Mouse (Mus musculus): ENCODE results near the gene Paxip1. TPM values are rescaled to one million over a fixed set of nuclear protein-coding genes. Genes with fewer than 3 reads are reported as not detected.

Gene Paxip1
- polyA plus RNA-seq, 1 experiment, result 8.2 TPM

GRCm38 (mm10) chr5:27731392-27731791, 60.1 kb downstream of the Paxip1 start:
- H3K27me3 ChIP-seq (ENCODE audit: control insufficient read depth, insufficient read depth, insufficient read length), result no peaks in the 10 kb centered on the region
- H3K79me2 ChIP-seq (ENCODE audit: control insufficient read depth, insufficient read depth), result no peaks in the 10 kb centered on the region
- no peak for TF ChIP-seq SRF (IDR thresholded peaks at IDR 0.05; ENCODE audit: control insufficient read depth, insufficient read length, low read depth)
- TF ChIP-seq REST (IDR thresholded peaks at IDR 0.05; ENCODE audit: insufficient read depth, insufficient read length), result no peak
- TF ChIP-seq TCF3 (IDR thresholded peaks at IDR 0.05; ENCODE audit: insufficient read length, low read depth), result no peak
- TF ChIP-seq E2F4 (IDR thresholded peaks at IDR 0.05; ENCODE audit: insufficient read depth), result no peak
- TF ChIP-seq POLR2A (IDR thresholded peaks at IDR 0.05; ENCODE audit: insufficient read length, low read depth), result no peak
- TF ChIP-seq MYOD1 (IDR thresholded peaks at IDR 0.05; ENCODE audit: control insufficient read depth in 1 of 3, insufficient read length in 2 of 3, low read depth in 2 of 3), result no peak
- TF ChIP-seq TCF12 (IDR thresholded peaks at IDR 0.05; ENCODE audit: insufficient read depth, poor library complexity, severe bottlenecking), result no peak
- TF ChIP-seq CEBPB (IDR thresholded peaks at IDR 0.05; ENCODE audit: insufficient read depth, poor library complexity, severe bottlenecking), result no peak
- no peak for TF ChIP-seq MAX (IDR thresholded peaks at IDR 0.05; ENCODE audit: low read depth)
- TF ChIP-seq MYOG (IDR thresholded peaks at IDR 0.05; ENCODE audit: control insufficient read depth in 1 of 3, insufficient read depth in 1 of 3, insufficient read length in 2 of 3, low read depth in 2 of 3), result no peak
- TF ChIP-seq USF1 (IDR thresholded peaks at IDR 0.05; ENCODE audit: low read depth), result no peak
- no peak for TF ChIP-seq POLR2AphosphoS2 (IDR thresholded peaks at IDR 0.05; ENCODE audit: insufficient read length, low read depth)
- no peak overlapping the region for H3K4me2 ChIP-seq (ENCODE audit: low read depth)
- no peak overlapping the region for H3ac ChIP-seq (ENCODE audit: control insufficient read depth, insufficient read length)
- no peak overlapping the region for H3K4me3 ChIP-seq
- no peaks in the 10 kb centered on the region for H3K36me3 ChIP-seq (ENCODE audit: control insufficient read depth, insufficient read depth)

GRCm38 (mm10) chr5:27730666-27731065, 60.8 kb downstream of the Paxip1 start:
- no peak overlapping the region for H3K4me2 ChIP-seq (ENCODE audit: low read depth)
- no peaks in the 10 kb centered on the region for H3K36me3 ChIP-seq (ENCODE audit: control insufficient read depth, insufficient read depth)
- no peaks in the 10 kb centered on the region for H3K27me3 ChIP-seq (ENCODE audit: control insufficient read depth, insufficient read depth, insufficient read length)
- H3K4me3 ChIP-seq, result no peak overlapping the region
- no peak for TF ChIP-seq MAX (IDR thresholded peaks at IDR 0.05; ENCODE audit: low read depth)
- no peak for TF ChIP-seq MYOG (IDR thresholded peaks at IDR 0.05; ENCODE audit: control insufficient read depth in 1 of 3, insufficient read depth in 1 of 3, insufficient read length in 2 of 3, low read depth in 2 of 3)
- no peak for TF ChIP-seq REST (IDR thresholded peaks at IDR 0.05; ENCODE audit: insufficient read depth, insufficient read length)
- no peak for TF ChIP-seq MYOD1 (IDR thresholded peaks at IDR 0.05; ENCODE audit: control insufficient read depth in 1 of 3, insufficient read length in 2 of 3, low read depth in 2 of 3)
- no peak for TF ChIP-seq E2F4 (IDR thresholded peaks at IDR 0.05; ENCODE audit: insufficient read depth)
- no peak for TF ChIP-seq SRF (IDR thresholded peaks at IDR 0.05; ENCODE audit: control insufficient read depth, insufficient read length, low read depth)
- TF ChIP-seq POLR2AphosphoS2 (IDR thresholded peaks at IDR 0.05; ENCODE audit: insufficient read length, low read depth), result no peak
- no peak for TF ChIP-seq TCF12 (IDR thresholded peaks at IDR 0.05; ENCODE audit: insufficient read depth, poor library complexity, severe bottlenecking)
- no peak for TF ChIP-seq POLR2A (IDR thresholded peaks at IDR 0.05; ENCODE audit: insufficient read length, low read depth)
- no peak for TF ChIP-seq USF1 (IDR thresholded peaks at IDR 0.05; ENCODE audit: low read depth)
- TF ChIP-seq CEBPB (IDR thresholded peaks at IDR 0.05; ENCODE audit: insufficient read depth, poor library complexity, severe bottlenecking), result no peak
- no peak for TF ChIP-seq TCF3 (IDR thresholded peaks at IDR 0.05; ENCODE audit: insufficient read length, low read depth)
- no peaks in the 10 kb centered on the region for H3K79me2 ChIP-seq (ENCODE audit: control insufficient read depth, insufficient read depth)
- no peak overlapping the region for H3ac ChIP-seq (ENCODE audit: control insufficient read depth, insufficient read length)

GRCm38 (mm10) chr5:27724460-27724859, 67.0 kb downstream of the Paxip1 start:
- Histone ChIP-seq H3K27me3 (ENCODE audit: control insufficient read depth, insufficient read depth, insufficient read length) (peaks cover 8% of the 10 kb centered on the region), H3K4me3 (no peak overlapping the region), H3K79me2 (ENCODE audit: control insufficient read depth, insufficient read depth) (no peaks in the 10 kb centered on the region), H3ac (ENCODE audit: control insufficient read depth, insufficient read length) (no peak overlapping the region), H3K36me3 (ENCODE audit: control insufficient read depth, insufficient read depth) (no peaks in the 10 kb centered on the region), H3K4me2 (ENCODE audit: low read depth) (no peak overlapping the region)
- no peak for TF ChIP-seq TCF12 (IDR thresholded peaks at IDR 0.05; ENCODE audit: insufficient read depth, poor library complexity, severe bottlenecking)
- TF ChIP-seq MAX (IDR thresholded peaks at IDR 0.05; ENCODE audit: low read depth), result no peak
- no peak for TF ChIP-seq TCF3 (IDR thresholded peaks at IDR 0.05; ENCODE audit: insufficient read length, low read depth)
- TF ChIP-seq E2F4 (IDR thresholded peaks at IDR 0.05; ENCODE audit: insufficient read depth), result no peak
- no peak for TF ChIP-seq POLR2AphosphoS2 (IDR thresholded peaks at IDR 0.05; ENCODE audit: insufficient read length, low read depth)
- no peak for TF ChIP-seq CEBPB (IDR thresholded peaks at IDR 0.05; ENCODE audit: insufficient read depth, poor library complexity, severe bottlenecking)
- TF ChIP-seq MYOD1 (IDR thresholded peaks at IDR 0.05; ENCODE audit: control insufficient read depth in 1 of 3, insufficient read length in 2 of 3, low read depth in 2 of 3), result no peak
- no peak for TF ChIP-seq MYOG (IDR thresholded peaks at IDR 0.05; ENCODE audit: control insufficient read depth in 1 of 3, insufficient read depth in 1 of 3, insufficient read length in 2 of 3, low read depth in 2 of 3)
- TF ChIP-seq USF1 (IDR thresholded peaks at IDR 0.05; ENCODE audit: low read depth), result no peak
- TF ChIP-seq SRF (IDR thresholded peaks at IDR 0.05; ENCODE audit: control insufficient read depth, insufficient read length, low read depth), result no peak
- TF ChIP-seq REST (IDR thresholded peaks at IDR 0.05; ENCODE audit: insufficient read depth, insufficient read length), result no peak

- no peak overlapping the region for H3K4me2 ChIP-seq (ENCODE audit: low read depth)
- peaks cover 11% of the 10 kb centered on the region for H3K27me3 ChIP-seq (ENCODE audit: control insufficient read depth, insufficient read depth, insufficient read length)
- H3K36me3 ChIP-seq (ENCODE audit: control insufficient read depth, insufficient read depth), result no peaks in the 10 kb centered on the region
- H3K79me2 ChIP-seq (ENCODE audit: control insufficient read depth, insufficient read depth), result no peaks in the 10 kb centered on the region
- TF ChIP-seq MAX (IDR thresholded peaks at IDR 0.05; ENCODE audit: low read depth) (no peak), CEBPB (IDR thresholded peaks at IDR 0.05; ENCODE audit: insufficient read depth, poor library complexity, severe bottlenecking) (no peak), MYOD1 (IDR thresholded peaks at IDR 0.05; ENCODE audit: control insufficient read depth in 1 of 3, insufficient read length in 2 of 3, low read depth in 2 of 3) (no peak), TCF3 (IDR thresholded peaks at IDR 0.05; ENCODE audit: insufficient read length, low read depth) (no peak), POLR2AphosphoS2 (IDR thresholded peaks at IDR 0.05; ENCODE audit: insufficient read length, low read depth) (no peak), POLR2A (IDR thresholded peaks at IDR 0.05; ENCODE audit: insufficient read length, low read depth) (no peak), TCF12 (IDR thresholded peaks at IDR 0.05; ENCODE audit: insufficient read depth, poor library complexity, severe bottlenecking) (no peak), SRF (IDR thresholded peaks at IDR 0.05; ENCODE audit: control insufficient read depth, insufficient read length, low read depth) (no peak), MYOG (IDR thresholded peaks at IDR 0.05; ENCODE audit: control insufficient read depth in 1 of 3, insufficient read depth in 1 of 3, insufficient read length in 2 of 3, low read depth in 2 of 3) (no peak), REST (IDR thresholded peaks at IDR 0.05; ENCODE audit: insufficient read depth, insufficient read length) (no peak), E2F4 (IDR thresholded peaks at IDR 0.05; ENCODE audit: insufficient read depth) (no peak)
- no peak overlapping the region for H3K4me3 ChIP-seq
- H3ac ChIP-seq (ENCODE audit: control insufficient read depth, insufficient read length), result no peak overlapping the region
Measured at GRCm38 (mm10) chr5:27719311-27719710, 72.2 kb downstream of the Paxip1 start.
